Mouse (Mus musculus): ENCODE measurements around the gene Iqcf1.
"Not testable (repeated sequence)": the region's sequence is repeated elsewhere in the genome, so short reads cannot be mapped to it uniquely, and the experiment has no call there.

Gene Iqcf1

DNA sequence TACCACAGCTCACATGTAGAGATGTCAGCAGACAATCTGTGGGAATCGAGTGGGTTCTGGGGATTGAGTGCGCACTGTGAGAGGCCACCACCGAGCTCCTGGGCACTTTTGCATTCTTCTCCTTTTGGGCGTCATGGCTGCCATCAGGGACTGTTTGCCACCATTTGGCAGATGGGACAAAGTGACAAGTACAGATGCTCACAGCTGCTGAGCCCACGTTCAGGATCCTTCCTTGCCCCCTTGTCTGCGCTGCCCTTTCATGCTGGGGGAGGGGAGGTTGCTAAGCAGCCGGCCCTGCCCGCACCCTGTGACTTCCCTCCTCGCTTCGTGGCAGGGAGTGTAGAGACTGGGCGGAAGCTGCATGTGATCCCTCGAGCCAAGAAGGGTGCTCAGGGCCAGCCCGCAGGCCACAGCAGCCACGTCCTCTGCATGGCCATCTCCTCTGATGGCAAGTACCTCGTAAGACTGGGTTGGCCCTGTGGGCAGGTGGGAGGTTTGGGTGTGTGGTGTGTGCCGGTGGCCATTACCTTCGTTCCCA lies 17.1 kb upstream of the Iqcf1 start:
- no peak for DNase-seq (ENCODE audit: low spot score in 2 of 2)

DNA sequence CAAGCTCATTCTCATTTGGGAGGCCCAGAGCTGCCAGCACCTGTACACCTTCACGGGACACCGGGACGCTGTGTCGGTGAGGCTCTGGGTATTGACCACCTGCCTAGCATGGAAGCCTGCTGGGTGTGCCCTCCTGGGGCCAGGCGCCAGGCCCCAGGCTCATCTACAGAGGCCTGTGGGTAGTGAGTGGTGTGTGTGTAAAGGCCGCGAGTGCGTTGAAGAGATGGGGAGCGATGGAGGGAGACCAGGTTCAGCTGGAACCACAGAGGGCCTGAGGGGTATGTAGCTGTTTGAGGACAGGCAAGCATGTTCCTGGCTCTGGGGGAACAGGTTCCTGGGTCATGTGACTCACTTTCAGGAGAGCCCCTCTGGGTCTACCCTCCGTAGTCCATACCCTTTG lies 16.6 kb upstream of the Iqcf1 start:
- no peak for DNase-seq (ENCODE audit: low spot score in 2 of 2)

DNA sequence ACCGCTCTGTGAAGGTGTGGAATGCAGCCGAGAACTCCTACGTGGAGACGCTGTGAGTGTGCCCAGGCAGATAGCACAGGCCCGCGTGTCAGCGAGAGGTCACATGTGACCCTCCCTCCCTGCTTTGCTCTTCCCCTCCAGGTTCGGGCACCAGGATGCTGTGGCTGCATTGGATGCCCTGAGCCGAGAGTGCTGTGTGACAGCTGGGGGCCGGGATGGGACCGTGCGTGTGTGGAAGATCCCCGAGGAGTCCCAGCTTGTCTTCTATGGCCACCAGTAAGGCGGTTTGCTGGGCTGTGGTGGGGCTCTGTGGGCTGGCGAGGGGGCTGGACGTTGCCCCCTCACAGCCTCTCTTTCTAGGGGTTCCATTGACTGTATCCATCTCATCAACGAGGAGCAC lies 16.2 kb upstream of the Iqcf1 start:
- DNase-seq (ENCODE audit: low spot score in 2 of 2) = no peak

DNA sequence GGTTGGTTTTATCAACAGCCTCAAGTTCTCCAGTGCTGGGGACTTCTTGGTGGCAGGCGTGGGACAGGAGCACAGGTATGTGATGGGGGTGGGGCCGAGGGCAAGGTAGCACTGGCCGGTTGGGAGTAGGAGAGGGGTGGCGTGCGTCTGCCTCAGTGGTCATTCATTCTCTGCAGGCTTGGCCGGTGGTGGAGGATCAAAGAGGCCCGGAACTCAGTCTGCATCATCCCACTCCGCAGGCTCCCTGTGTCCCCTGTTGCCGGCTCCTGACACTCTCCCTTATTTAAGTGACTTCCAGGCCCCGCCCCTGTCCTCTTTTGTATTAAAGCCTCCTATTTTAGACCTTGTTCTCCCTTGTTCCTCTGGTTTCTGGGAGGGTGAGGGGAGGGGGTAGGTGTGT lies 14.7 kb upstream of the Iqcf1 start:
- DNase-seq (ENCODE audit: low spot score in 2 of 2) = no peak

DNA sequence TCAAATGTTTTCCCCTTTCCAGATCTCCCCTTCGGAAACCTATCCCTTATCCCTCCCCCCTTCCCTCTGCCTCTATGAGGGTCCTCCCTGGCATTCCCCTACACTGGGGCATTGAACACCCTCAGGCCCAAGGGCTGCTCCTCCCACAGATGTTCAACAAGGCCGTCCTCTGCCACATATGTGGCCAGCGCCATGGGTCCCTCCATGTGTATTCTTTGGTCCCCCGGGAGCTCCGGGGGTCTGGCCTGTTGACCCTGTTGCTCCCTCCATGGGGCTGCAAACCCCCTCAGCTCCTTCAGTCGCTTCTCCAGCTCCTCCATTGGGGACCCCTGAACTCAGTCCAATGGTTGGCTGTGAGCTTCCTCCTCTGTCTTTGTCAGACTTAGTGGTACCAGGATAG lies 12.2 kb upstream of the Iqcf1 start:
- DNase-seq (ENCODE audit: low spot score in 2 of 2) = not testable (repeated sequence)

DNA sequence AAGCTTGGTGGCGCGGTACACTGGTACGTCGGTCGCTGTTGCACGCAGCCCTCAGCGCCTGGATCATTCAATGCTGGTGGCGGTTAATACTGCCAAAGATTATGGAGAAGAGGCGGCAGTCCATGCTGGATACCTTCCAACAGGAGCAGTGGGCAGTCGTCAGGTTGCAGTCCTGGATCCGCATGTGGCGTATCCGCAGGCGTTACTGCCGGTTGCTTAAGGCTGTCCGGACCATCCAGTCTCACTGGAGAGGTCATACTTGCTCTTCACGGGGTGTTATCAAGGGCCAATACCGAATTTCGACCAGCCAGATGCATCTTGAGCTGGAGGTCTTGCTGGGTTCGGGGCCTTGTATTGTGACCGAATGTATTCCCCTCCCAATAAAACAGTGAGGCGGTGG lies 2.1 kb downstream of the Iqcf1 start:
- DNase-seq (ENCODE audit: low spot score in 2 of 2) = no peak

DNA sequence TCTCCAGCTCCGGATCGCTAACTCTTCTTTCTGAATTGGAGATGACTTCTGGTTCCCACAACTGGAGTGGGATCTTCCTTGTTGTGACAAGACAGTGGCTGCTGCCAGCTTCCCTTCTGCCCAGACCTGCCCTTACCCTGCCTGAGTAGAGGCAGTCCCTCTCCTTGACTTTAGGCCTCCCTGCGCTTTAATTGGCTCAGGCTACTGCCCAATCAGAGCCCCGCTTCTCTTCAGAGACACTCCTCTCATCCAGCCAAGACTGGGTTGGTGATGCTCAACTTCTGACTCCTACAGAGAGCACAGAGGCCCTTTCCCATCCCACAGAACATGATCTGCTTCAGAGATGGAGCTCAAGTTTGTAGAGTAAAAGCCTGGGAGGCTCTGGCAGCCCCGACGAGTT lies 4.5 kb downstream of the Iqcf1 start:
- DNase-seq (ENCODE audit: low spot score in 2 of 2) = no peak

DNA sequence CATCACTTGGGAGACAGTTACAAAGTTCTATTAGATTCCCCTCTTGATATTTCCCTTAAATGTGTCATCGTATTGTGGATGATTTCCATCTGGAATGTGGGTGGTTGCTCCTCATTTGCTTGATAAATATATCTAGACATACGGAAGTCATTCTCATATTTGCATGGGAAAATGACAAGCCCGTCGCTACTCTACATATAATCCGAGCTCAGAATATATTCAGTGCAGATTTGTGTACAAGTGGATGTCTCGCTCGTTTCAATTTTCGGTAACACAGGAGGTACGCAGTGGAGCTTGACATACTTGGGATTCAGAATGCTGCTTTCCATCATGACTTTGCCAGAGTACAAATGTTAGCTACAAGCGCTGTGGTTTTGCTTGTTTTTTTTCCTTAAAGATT lies 9.6 kb downstream of the Iqcf1 start:
- DNase-seq (ENCODE audit: low spot score in 2 of 2) = no peak

DNA sequence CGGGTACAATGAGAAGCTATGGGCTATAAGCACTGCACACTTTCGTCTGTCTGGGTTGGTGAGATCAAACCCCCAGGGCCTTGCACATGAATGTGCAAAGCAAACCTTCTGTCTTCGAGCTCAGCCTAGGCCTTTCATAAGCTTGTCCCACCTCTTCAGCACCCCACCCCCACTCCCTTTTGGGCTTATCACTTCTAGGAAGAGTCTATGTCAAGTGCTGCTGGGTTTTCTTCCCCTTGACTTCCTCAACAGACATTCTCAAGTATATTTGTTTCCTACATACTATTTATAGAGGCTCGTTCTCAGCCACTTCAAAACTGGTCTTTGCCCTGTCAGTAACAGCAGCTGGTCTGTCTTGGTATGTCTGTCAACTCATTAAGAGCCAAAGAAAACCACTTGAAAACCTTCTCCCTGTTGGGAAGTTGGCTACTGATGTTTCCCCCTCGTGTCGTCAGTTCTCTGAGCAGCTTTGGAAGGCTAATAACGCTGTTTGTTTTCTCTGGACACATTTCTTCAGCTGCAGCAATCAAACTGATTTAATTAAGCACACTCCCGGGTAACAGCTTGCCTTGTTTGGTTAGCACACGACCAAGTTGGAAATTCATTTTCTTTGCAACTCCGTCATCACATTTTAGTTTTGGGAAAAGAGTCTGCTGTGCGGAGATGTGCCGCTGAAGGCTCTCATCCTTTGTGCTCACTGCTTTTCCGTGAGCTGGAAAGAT lies 13.1 kb downstream of the Iqcf1 start:
- no peak for DNase-seq (ENCODE audit: low spot score in 2 of 2)

DNA sequence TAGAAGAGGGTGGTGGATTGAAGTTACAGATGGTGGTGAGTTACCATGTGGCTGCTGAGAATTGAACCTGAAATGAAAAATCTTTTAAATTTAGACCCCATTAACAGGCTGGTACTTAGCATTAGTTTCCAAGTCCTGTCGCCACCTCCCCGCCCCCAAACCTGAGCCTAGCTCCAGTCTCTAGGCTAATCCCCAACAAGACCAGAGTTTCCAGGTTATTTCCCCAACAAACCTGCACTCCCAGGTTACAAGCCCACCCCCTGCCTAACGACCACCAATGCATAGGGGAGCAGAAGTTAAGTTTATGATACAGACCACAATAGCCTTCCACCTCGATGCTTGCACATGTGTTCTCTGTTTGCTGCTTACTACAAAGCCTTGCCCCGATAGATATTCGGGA lies 13.8 kb downstream of the Iqcf1 start:
- no peak for DNase-seq (ENCODE audit: low spot score in 2 of 2)

DNA sequence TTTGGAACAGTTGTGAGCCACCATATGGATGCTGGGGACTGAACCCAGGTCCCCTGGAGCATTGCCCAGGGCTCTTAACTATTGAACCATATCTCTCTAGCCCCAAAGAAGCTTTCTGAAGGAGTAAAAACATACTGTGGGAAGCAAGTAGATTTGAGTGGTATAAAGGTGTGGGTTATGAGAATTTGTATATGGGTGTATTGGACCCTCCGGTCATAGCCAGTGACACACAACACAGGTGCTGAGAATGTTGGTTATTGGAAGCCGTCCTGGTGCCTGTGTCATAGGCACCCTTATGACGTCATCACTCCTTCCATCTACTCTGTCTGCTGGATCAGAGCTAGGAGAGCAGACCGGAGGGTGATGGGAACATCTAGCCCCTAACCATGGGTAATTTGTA lies 14.5 kb downstream of the Iqcf1 start, which contains the start of gene Iqcf5:
Gene Iqcf5 (plus strand): TSS at position 301 of the 400 bp plus-strand sequence.
- no peak for DNase-seq (ENCODE audit: low spot score in 2 of 2)

DNA sequence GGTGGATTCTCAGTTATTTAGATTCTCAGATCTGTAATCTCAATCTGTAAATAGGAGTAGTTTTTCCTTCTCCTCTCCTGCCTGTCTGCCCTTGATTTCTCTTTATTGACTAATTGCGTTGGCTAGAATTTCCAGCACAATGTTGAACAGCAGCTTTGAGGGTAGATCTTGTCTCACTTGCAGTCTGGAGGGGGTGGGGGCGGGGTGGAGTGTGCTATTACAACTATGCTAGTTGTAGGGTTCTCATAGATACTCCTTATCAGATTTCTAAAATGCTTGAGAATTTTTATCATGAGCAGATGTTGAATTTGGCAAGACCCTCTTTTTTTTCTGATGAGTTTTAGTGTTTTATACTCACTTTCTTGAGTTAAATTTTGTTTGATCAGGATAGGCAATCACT lies 19.7 kb downstream of the Iqcf1 start:
- DNase-seq (ENCODE audit: low spot score in 2 of 2) = no peak

DNA sequence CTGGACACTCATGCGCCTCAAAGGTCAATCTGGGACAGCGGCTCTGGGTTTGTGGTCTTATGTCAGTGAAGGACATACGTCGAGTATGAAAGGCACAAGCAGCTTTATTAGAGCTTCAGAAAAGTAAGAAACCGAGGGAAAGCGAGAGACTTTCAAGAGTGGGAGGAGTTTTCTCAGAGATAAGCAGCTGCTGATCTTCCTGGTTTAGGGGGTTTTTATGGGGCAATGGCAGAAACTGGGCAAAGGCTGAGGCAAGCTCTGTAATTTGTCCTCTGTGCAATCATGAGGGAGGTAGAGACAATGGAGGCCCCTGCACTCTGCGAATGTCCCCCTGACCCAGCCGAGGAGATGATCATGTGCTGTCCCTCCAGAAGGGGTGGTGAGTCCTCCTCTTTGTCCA lies 20.1 kb downstream of the Iqcf1 start:
- DNase-seq (ENCODE audit: low spot score in 2 of 2) = no peak

DNA sequence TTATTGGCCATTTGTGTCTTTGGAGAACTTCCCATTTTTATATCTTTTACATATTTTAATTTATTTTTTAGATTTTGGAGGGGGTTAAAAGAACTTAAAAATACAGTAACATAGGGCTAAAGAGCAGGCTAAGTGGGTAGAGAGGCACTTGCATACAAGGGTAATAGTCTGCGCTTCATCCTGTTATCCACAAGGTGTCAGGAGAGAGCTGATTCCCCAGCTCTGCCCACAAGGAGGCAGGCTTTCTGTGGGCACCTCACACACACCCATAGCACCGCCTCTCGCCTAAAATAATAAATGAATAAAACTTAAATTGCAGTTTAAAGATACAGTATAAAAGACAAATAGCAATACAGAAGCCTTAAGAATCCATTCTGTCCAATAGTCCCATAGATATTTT lies 32.1 kb downstream of the Iqcf1 start:
- peak in 1 of 2 experiments; percentile 9 for DNase-seq (ENCODE audit: low spot score in 2 of 2)

DNA sequence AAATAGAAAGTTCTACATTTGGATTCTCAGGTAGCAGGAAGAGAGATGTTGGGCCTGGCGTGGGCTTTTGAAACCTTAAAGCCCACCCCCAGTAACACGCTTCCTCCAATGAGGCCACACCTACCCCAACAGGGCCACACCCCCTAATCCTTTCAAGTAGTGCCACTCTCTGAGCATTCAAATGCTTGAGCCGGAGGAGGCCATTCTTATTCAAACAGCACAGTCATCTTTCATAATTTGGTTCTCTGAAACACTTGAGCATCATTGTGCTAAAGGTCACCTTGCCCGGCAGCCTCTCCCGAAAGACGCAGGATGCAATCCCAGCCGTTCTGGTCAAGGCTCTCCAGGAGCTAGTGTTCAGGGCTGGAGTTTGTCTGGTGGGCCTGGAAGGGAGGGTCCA lies 34.5 kb downstream of the Iqcf1 start:
- DNase-seq (ENCODE audit: low spot score in 2 of 2) = no peak

DNA sequence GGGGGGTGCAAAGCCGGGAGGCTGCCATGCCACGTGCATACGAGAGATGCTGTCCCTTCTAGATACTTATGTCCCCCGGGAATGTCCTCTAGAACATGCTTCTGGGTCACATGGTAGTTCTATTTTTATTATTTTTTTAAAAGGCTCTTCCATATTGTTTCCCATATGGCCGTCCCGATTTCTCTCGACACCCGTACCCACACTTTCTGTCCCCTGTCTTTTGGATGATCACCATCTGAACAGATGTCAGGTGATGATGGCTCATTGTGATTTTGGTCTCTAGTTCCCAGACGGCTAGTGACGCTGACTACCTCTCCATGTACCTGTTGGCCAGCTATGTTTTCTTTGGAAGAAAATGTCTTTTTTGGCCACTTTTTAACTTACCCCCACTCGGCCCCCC lies 35.2 kb downstream of the Iqcf1 start:
- DNase-seq (ENCODE audit: low spot score in 2 of 2) = no peak
